Mouse (Mus musculus): ENCODE data around the gene Trim41.

DNA sequence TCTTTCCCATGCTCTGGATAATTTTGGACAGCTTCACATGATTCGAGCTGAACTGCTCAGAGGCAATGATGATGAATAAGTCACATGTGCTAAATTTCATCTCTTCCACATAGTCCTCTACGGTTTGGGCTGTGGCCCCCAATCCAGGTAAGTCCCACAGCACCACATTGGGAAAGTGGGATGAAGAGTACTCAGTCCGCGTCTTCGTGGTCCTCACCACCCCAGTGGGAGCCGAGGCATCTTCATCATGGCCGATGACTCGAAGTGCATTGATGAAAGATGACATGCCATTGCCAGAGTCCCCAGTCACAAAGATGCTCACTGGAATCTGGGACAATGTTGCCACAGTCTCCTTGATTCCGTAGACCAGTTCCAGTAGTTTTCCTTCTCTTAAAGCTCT lies 49.3 kb upstream of the Trim41 start:
- no peak for TF ChIP-seq CTCF (IDR thresholded peaks at IDR 0.05; ENCODE audit: low read depth)
- no peak for TF ChIP-seq EP300 (IDR thresholded peaks at IDR 0.05; ENCODE audit: low read depth)

Measured in heart, postnatal 0 days (tissue).